Mouse (Mus musculus) heart, adult 2 months (tissue): Measurements from ENCODE around the gene Romo1. TPM values are rescaled to one million over a fixed set of nuclear protein-coding genes. Genes with fewer than 3 reads are reported as not detected.

Source experiments
- DNase-seq, 2 experiments: peaks; one replicate each; pipeline ENCODE4 v3.0.0; 2021
- H3K27ac ChIP-seq: fragments of 200-600 bp; 2 replicates; pipeline ENCODE4 v1.8.1; 2022
- H3K27me3 ChIP-seq: fragments of 200-500 bp; 2 replicates; pipeline ENCODE4 v1.6.1; 2012; ENCODE audit warnings: mild to moderate bottlenecking, low read length, inconsistent platforms, mixed read lengths; ENCODE audit not compliant: control insufficient read depth, insufficient read depth
- H3K36me3 ChIP-seq: fragments of 200-500 bp; 2 replicates; pipeline ENCODE4 v1.6.1; 2012; ENCODE audit warnings: low read length, inconsistent platforms; ENCODE audit not compliant: control insufficient read depth, insufficient read depth
- H3K4me1 ChIP-seq: fragments of 200-500 bp; 2 replicates; pipeline ENCODE4 v1.6.1; 2011; ENCODE audit warnings: low read length; ENCODE audit not compliant: control insufficient read depth, insufficient read depth
- H3K4me3 ChIP-seq: fragments of 200-600 bp; 2 replicates; pipeline ENCODE4 v1.8.1; 2022
- H3K79me2 ChIP-seq: fragments of 200-500 bp; replicated peaks from 2 replicates; pipeline ENCODE4 v1.6.1; 2012; ENCODE audit warnings: mild to moderate bottlenecking, inconsistent platforms, low read length, moderate library complexity, mixed read lengths; ENCODE audit not compliant: control insufficient read depth, insufficient read depth
- H3K9ac ChIP-seq: fragments of 200-500 bp; 2 replicates; pipeline ENCODE4 v1.6.1; 2012; ENCODE audit warnings: low read depth, mild to moderate bottlenecking, control low read depth, inconsistent platforms, low read length, mixed read lengths
- CTCF ChIP-seq: fragments of 200-600 bp; IDR thresholded peaks from 2 replicates; pipeline ENCODE4 v1.8.1; 2022; ENCODE audit warnings: antibody characterized with exemption, mild to moderate bottlenecking, moderate library complexity
- EP300 ChIP-seq: fragments of 200-500 bp; IDR thresholded peaks from 2 replicates; pipeline ENCODE4 v1.6.1; 2011; ENCODE audit warnings: low read depth, low read length, control low read depth; ENCODE audit not compliant: insufficient read depth
- POLR2A ChIP-seq: fragments of 200-500 bp; IDR thresholded peaks from 2 replicates; pipeline ENCODE4 v1.6.1; 2011; ENCODE audit warnings: mild to moderate bottlenecking, low read depth, low read length, control low read depth; ENCODE audit not compliant: insufficient read depth
- WGBS: fragments of 180-500 bp; shearing (Covaris S2); methylation state at CpG from one replicate; pipeline ENCODE4 v1.1.7; 2018; 5-methylcytosine and 5-hydroxymethylcytosine counted together
- intact Hi-C: fragments of 180-260 bp; cut with DNase I; formaldehyde crosslinking; loops from one replicate; pipeline ENCODE4 v1.15.1; 2025
- polyA plus RNA-seq: library from polyadenylated mRNA; depleted of rRNA; stranded (reverse); fragments of >200 nt; gene quantifications from 2 replicates; pipeline ENCODE4 v1.2.3, GENCODE M21; 2012
- total RNA-seq, 2 experiments: library from RNA; stranded (reverse); gene quantifications; 2 replicates each; pipeline ENCODE4 v1.2.3; 2021

Romo1 gene
- total and polyA plus RNA-seq, 3 experiments: 304 to 367 (median 321) TPM

GRCm38 (mm10) chr2:156123731-156124130 is 20.1 kb upstream of the Romo1 start:
- H3K4me3 ChIP-seq: no peak overlapping the region
- no peaks in the 10 kb centered on the region for H3K4me1 ChIP-seq
- DNase-seq: no peak
- TF ChIP-seq CTCF: no peak
- TF ChIP-seq POLR2A: no peak
- TF ChIP-seq EP300: no peak
- H3K9ac ChIP-seq: no peak overlapping the region
- intact Hi-C loops: no loop called here
- H3K27ac ChIP-seq: no peak overlapping the region
- WGBS: 90% methylated on average over 5 of the region's 5 CpGs
- H3K79me2 ChIP-seq: no peaks in the 10 kb centered on the region
- H3K27me3 ChIP-seq: no peaks in the 10 kb centered on the region
- H3K36me3 ChIP-seq: no peaks in the 10 kb centered on the region

GRCm38 (mm10) chr2:156126992-156127391 is 16.8 kb upstream of the Romo1 start, which contains the start of gene Gm28036:
Gene Gm28036 (minus strand): TSS chr2:156127092.
- no peak for DNase-seq
- H3K27ac ChIP-seq: no peak within 1 kb of the TSS
- H3K27me3 ChIP-seq: no peaks in the 10 kb centered on the region
- H3K4me1 ChIP-seq: no peaks in the 10 kb centered on the region
- no peak for TF ChIP-seq EP300
- no peak for TF ChIP-seq POLR2A
- TF ChIP-seq CTCF: no peak
- no peak within 1 kb of the TSS for H3K9ac ChIP-seq
- no peaks in the 10 kb centered on the region for H3K79me2 ChIP-seq
- WGBS: 91% methylated on average over 5 of the region's 5 CpGs
- H3K36me3 ChIP-seq: no peaks in the 10 kb centered on the region
- no peak within 1 kb of the TSS for H3K4me3 ChIP-seq
- intact Hi-C loops: no loop called here

- TF ChIP-seq EP300: no peak
- no peak for TF ChIP-seq POLR2A
- no peak for TF ChIP-seq CTCF
- Histone ChIP-seq H3K27me3 (no peaks in the 10 kb centered on the region), H3K79me2 (no peaks in the 10 kb centered on the region), H3K36me3 (no peaks in the 10 kb centered on the region), H3K27ac (no peak overlapping the region), H3K4me3 (no peak overlapping the region), H3K9ac (no peak overlapping the region), H3K4me1 (no peaks in the 10 kb centered on the region)
- intact Hi-C loops: no loop called here
- WGBS: 72% methylated on average over 5 of the region's 5 CpGs
- no peak for DNase-seq
Observed at GRCm38 (mm10) chr2:156134161-156134560, 9.7 kb upstream of the Romo1 start.

GRCm38 (mm10) chr2:156135695-156136094 is 8.1 kb upstream of the Romo1 start:
- H3K4me3 ChIP-seq: no peak overlapping the region
- H3K9ac ChIP-seq: no peak overlapping the region
- WGBS: 90% methylated on average over 6 of the region's 6 CpGs
- H3K79me2 ChIP-seq: no peaks in the 10 kb centered on the region
- TF ChIP-seq CTCF (peak; percentile 32), POLR2A (no peak), EP300 (no peak)
- no peaks in the 10 kb centered on the region for H3K27me3 ChIP-seq
- intact Hi-C loops: no loop called here
- H3K36me3 ChIP-seq: no peaks in the 10 kb centered on the region
- no peak for DNase-seq
- H3K27ac ChIP-seq: no peak overlapping the region
- no peaks in the 10 kb centered on the region for H3K4me1 ChIP-seq

- intact Hi-C loops: loop anchor here (5.0 to 10.0 kb wide), 3 partner anchors 134 to 181 kb away; partner anchors contain the start of genes 6430550D23Rik and Ergic3
- no peak for DNase-seq
- Histone ChIP-seq H3K36me3 (peaks cover 7% of the 10 kb centered on the region), H3K9ac (no peak overlapping the region), H3K79me2 (no peaks in the 10 kb centered on the region), H3K27ac (no peak overlapping the region), H3K4me3 (no peak overlapping the region), H3K27me3 (no peaks in the 10 kb centered on the region), H3K4me1 (peaks cover 3% of the 10 kb centered on the region)
- TF ChIP-seq POLR2A: no peak
- peak; percentile 39 for TF ChIP-seq CTCF
- no peak for TF ChIP-seq EP300
- WGBS: 85% methylated on average over 2 of the region's 2 CpGs
Observed at GRCm38 (mm10) chr2:156142820-156143219, 1.0 kb upstream of the Romo1 start.

- H3K27me3 ChIP-seq: no peaks in the 10 kb centered on the region
- peaks cover 10% of the 10 kb centered on the region for H3K36me3 ChIP-seq
- intact Hi-C loops: loop anchor here (5.0 to 10.0 kb wide), 3 partner anchors 134 to 181 kb away; partner anchors contain the start of genes 6430550D23Rik and Ergic3
- H3K4me1 ChIP-seq: peaks cover 3% of the 10 kb centered on the region
- peak overlapping the region; percentile 88 for H3K27ac ChIP-seq
- TF ChIP-seq POLR2A (no peak), CTCF (no peak), EP300 (no peak)
- WGBS: 3% methylated on average over 16 of the region's 16 CpGs
- DNase-seq: no peak
- H3K79me2 ChIP-seq: no peaks in the 10 kb centered on the region
- H3K4me3 ChIP-seq: peak overlapping the region; percentile 93
- H3K9ac ChIP-seq: peak overlapping the region; percentile 99
Observed at GRCm38 (mm10) chr2:156143367-156143766, 472 bp upstream of the Romo1 start.
